Mouse (Mus musculus) kidney, postnatal 36 days (tissue): ENCODE measurements around the gene Ssx2ip.

ENCODE experiments used
- DNase-seq, 2 experiments: peaks; one replicate each; pipeline ENCODE4 v3.0.0; 2021 to 2022; ENCODE audit warnings: mixed read lengths in 2 of 2

Gene Ssx2ip

GRCm38 (mm10) chr3:146436114-146436513 lies 31.7 kb downstream of the Ssx2ip start:
- no peak for DNase-seq

- no peak for DNase-seq
Observed at GRCm38 (mm10) chr3:146440011-146440410, 35.6 kb downstream of the Ssx2ip start.

- no peak for DNase-seq
Observed at GRCm38 (mm10) chr3:146440422-146440821, 36.0 kb downstream of the Ssx2ip start.

GRCm38 (mm10) chr3:146442484-146442883 lies 38.0 kb downstream of the Ssx2ip start:
- peak; percentile 23 to 32 for DNase-seq

GRCm38 (mm10) chr3:146442936-146443335 lies 38.5 kb downstream of the Ssx2ip start:
- peak; percentile 68 to 76 for DNase-seq

GRCm38 (mm10) chr3:146443380-146443779 lies 38.9 kb downstream of the Ssx2ip start:
- peak; percentile 63 to 88 for DNase-seq

GRCm38 (mm10) chr3:146444880-146445279 lies 40.4 kb downstream of the Ssx2ip start:
- DNase-seq, result no peak

GRCm38 (mm10) chr3:146447156-146447555 lies 42.7 kb downstream of the Ssx2ip start:
- DNase-seq, result no peak

GRCm38 (mm10) chr3:146447598-146447997 lies 43.2 kb downstream of the Ssx2ip start:
- DNase-seq, result peak in 1 of 2 experiments; percentile 38

- no peak for DNase-seq
Observed at GRCm38 (mm10) chr3:146448372-146448771, 43.9 kb downstream of the Ssx2ip start.

GRCm38 (mm10) chr3:146448969-146449368 lies 44.5 kb downstream of the Ssx2ip start:
- peak; percentile 49 to 78 for DNase-seq

GRCm38 (mm10) chr3:146449745-146450250 lies 45.4 kb downstream of the Ssx2ip start, which contains the start of gene Ctbs:
TSS of gene Ctbs (plus strand) at chr3:146449795.
- no peak for DNase-seq

- peak; percentile 97 to 99 for DNase-seq
Observed at GRCm38 (mm10) chr3:146450371-146450841, 46.0 kb downstream of the Ssx2ip start.

- no peak for DNase-seq
Observed at GRCm38 (mm10) chr3:146451375-146451774, 46.9 kb downstream of the Ssx2ip start.

GRCm38 (mm10) chr3:146462939-146463338 lies 58.5 kb downstream of the Ssx2ip start:
- DNase-seq, result no peak

GRCm38 (mm10) chr3:146469226-146469625 lies 64.8 kb downstream of the Ssx2ip start:
- DNase-seq, result no peak

GRCm38 (mm10) chr3:146472657-146473056 lies 68.2 kb downstream of the Ssx2ip start:
- no peak for DNase-seq

- DNase-seq, result no peak
Observed at GRCm38 (mm10) chr3:146473741-146474140, 69.3 kb downstream of the Ssx2ip start.

- peak; percentile 36 to 42 for DNase-seq
Observed at GRCm38 (mm10) chr3:146474428-146474827, 70.0 kb downstream of the Ssx2ip start.

GRCm38 (mm10) chr3:146482044-146482443 lies 77.6 kb downstream of the Ssx2ip start:
- no peak for DNase-seq

- DNase-seq, result peak in 1 of 2 experiments; percentile 30
Observed at GRCm38 (mm10) chr3:146486464-146486863, 82.0 kb downstream of the Ssx2ip start.
